Mouse (Mus musculus) testis, adult 2 months (tissue): ENCODE data around the gene Olfr243. TPM values are rescaled to one million over a fixed set of nuclear protein-coding genes. Genes with fewer than 3 reads are reported as not detected.
"Not testable (repeated sequence)": the region's sequence is repeated elsewhere in the genome, so short reads cannot be mapped to it uniquely, and the experiment has no call there.

Experiments
- H3K27ac ChIP-seq: fragments of 200-500 bp; 2 replicates; pipeline ENCODE4 v1.5.1; 2012; ENCODE audit warnings: low read depth, low read length; ENCODE audit not compliant: control insufficient read depth, insufficient read depth
- H3K27me3 ChIP-seq: fragments of 200-500 bp; 2 replicates; pipeline ENCODE4 v1.6.1; 2012; ENCODE audit warnings: mild to moderate bottlenecking, low read length, moderate library complexity; ENCODE audit not compliant: control insufficient read depth, insufficient read depth
- H3K36me3 ChIP-seq: fragments of 200-500 bp; 2 replicates; pipeline ENCODE4 v1.6.1; 2012; ENCODE audit warnings: mild to moderate bottlenecking, low read length; ENCODE audit not compliant: control insufficient read depth, insufficient read depth
- H3K4me1 ChIP-seq: fragments of 200-500 bp; 2 replicates; pipeline ENCODE4 v1.6.1; 2012; ENCODE audit warnings: low read length; ENCODE audit not compliant: control insufficient read depth, insufficient read depth
- H3K4me3 ChIP-seq: fragments of 200-500 bp; 2 replicates; pipeline ENCODE4 v1.5.1; 2012; ENCODE audit warnings: low read depth, mild to moderate bottlenecking, low read length, moderate library complexity, mixed read lengths; ENCODE audit not compliant: control insufficient read depth
- CTCF ChIP-seq: fragments of 200-500 bp; IDR thresholded peaks from 2 replicates; pipeline ENCODE4 v1.5.1; 2012; ENCODE audit warnings: low read depth, mild to moderate bottlenecking, inconsistent platforms, low read length, moderate library complexity; ENCODE audit not compliant: control insufficient read depth, insufficient read depth, insufficient replicate concordance
- POLR2A ChIP-seq: fragments of 200-500 bp; IDR thresholded peaks from 2 replicates; pipeline ENCODE4 v1.6.1; 2012; ENCODE audit warnings: low read depth, mild to moderate bottlenecking, inconsistent platforms, low read length, moderate library complexity; ENCODE audit not compliant: control insufficient read depth
- polyA plus RNA-seq: library from polyadenylated mRNA; depleted of rRNA; stranded (reverse); fragments of >200 nt; gene quantifications from 2 replicates; pipeline ENCODE4 v1.2.3, GENCODE M21; 2012; rRNA removed

The Olfr243 gene
- polyA plus RNA-seq, 1 experiment: not detected

GRCm38 (mm10) chr7:103757233-103757632 is 42.8 kb downstream of the Olfr243 start, which contains the start of gene Olfr630:
Gene Olfr630 (minus strand): TSS chr7:103757333.
- Histone ChIP-seq H3K27me3 (no peaks in the 10 kb centered on the region), H3K4me1 (no peaks in the 10 kb centered on the region), H3K36me3 (no peaks in the 10 kb centered on the region), H3K4me3 (no peak within 1 kb of the TSS), H3K27ac (no peak within 1 kb of the TSS)
- TF ChIP-seq POLR2A (no peak), CTCF (no peak)

- not testable (repeated sequence) for H3K27ac ChIP-seq, H3K36me3 ChIP-seq, H3K4me3 ChIP-seq, H3K27me3 ChIP-seq, H3K4me1 ChIP-seq
These were observed 47.7 kb downstream of the Olfr243 start for GRCm38 (mm10) chr7:103762212-103762611.

- H3K36me3 ChIP-seq, H3K27me3 ChIP-seq, H3K4me3 ChIP-seq, H3K4me1 ChIP-seq, H3K27ac ChIP-seq: not testable (repeated sequence)
These were observed 53.2 kb downstream of the Olfr243 start for GRCm38 (mm10) chr7:103767687-103768086.

Other genes starting within 250 kb of the Olfr243 start
- gene Olfr608, start 244.8 kb upstream of the Olfr243 start, polyA plus RNA-seq: not detected in 2 replicates
- gene Olfr609, start 216.6 kb upstream of the Olfr243 start, polyA plus RNA-seq: not detected in 2 replicates
- gene Olfr610, start 202.5 kb upstream of the Olfr243 start, polyA plus RNA-seq: 0.14 TPM in 1 of 2 replicates, not detected in the other
- 0.15 TPM in 1 of 2 replicates, not detected in the other for gene Olfr611, start 193.8 kb upstream of the Olfr243 start, polyA plus RNA-seq
- gene Olfr612, start 172.0 kb upstream of the Olfr243 start, polyA plus RNA-seq: not detected in 2 replicates
- gene Olfr613, start 166.6 kb upstream of the Olfr243 start, polyA plus RNA-seq: not detected in 2 replicates
- not detected in 2 replicates for gene Olfr615, start 158.6 kb upstream of the Olfr243 start, polyA plus RNA-seq
- gene Olfr616, start 145.5 kb upstream of the Olfr243 start, polyA plus RNA-seq: 0.22 and 0.25 TPM in 2 replicates
- not detected in 2 replicates for gene Olfr617, start 141.6 kb upstream of the Olfr243 start, polyA plus RNA-seq
- gene Olfr618, start 124.6 kb upstream of the Olfr243 start, polyA plus RNA-seq: not detected in 2 replicates
- gene Olfr619, start 114.1 kb upstream of the Olfr243 start, polyA plus RNA-seq: not detected in 2 replicates
- gene Olfr620, start 102.1 kb upstream of the Olfr243 start, polyA plus RNA-seq: not detected in 2 replicates
- gene Olfr622, start 72.0 kb upstream of the Olfr243 start, polyA plus RNA-seq: not detected in 2 replicates
- gene Olfr623, start 51.0 kb upstream of the Olfr243 start, polyA plus RNA-seq: not detected in 2 replicates
- gene Olfr624, start 43.5 kb upstream of the Olfr243 start, polyA plus RNA-seq: 0.02 TPM in 1 of 2 replicates, not detected in the other
- not detected in 2 replicates for gene Olfr625-ps1, start 32.0 kb upstream of the Olfr243 start, polyA plus RNA-seq
- not detected in 2 replicates for gene Olfr628, start 15.7 kb downstream of the Olfr243 start, polyA plus RNA-seq
- gene Olfr629, start 30.3 kb downstream of the Olfr243 start, polyA plus RNA-seq: not detected in 2 replicates
- gene Olfr630, start 42.7 kb downstream of the Olfr243 start, polyA plus RNA-seq: not detected in 2 replicates
- not detected in 2 replicates for gene Olfr69, start 56.9 kb downstream of the Olfr243 start, polyA plus RNA-seq
- gene Olfr68, start 65.0 kb downstream of the Olfr243 start, polyA plus RNA-seq: not detected in 2 replicates
- gene Olfr67, start 77.2 kb downstream of the Olfr243 start, polyA plus RNA-seq: not detected in 2 replicates
- 8.1 and 11.1 TPM in 2 replicates for gene Hbb-bt, start 99.3 kb downstream of the Olfr243 start, polyA plus RNA-seq
- gene Hbb-bs, start 113.4 kb downstream of the Olfr243 start, polyA plus RNA-seq: 78.9 and 88.8 TPM in 2 replicates
- gene Hbb-bh2, start 125.8 kb downstream of the Olfr243 start, polyA plus RNA-seq: not detected in 2 replicates
- gene Hbb-bh1, start 128.5 kb downstream of the Olfr243 start, polyA plus RNA-seq: not detected in 2 replicates
- 0.19 and 0.26 TPM in 2 replicates for gene Hbb-y, start 138.5 kb downstream of the Olfr243 start, polyA plus RNA-seq
- gene Olfr66, start 171.6 kb downstream of the Olfr243 start, polyA plus RNA-seq: not detected in 2 replicates
- not detected in 2 replicates for gene Olfr64, start 179.8 kb downstream of the Olfr243 start, polyA plus RNA-seq
- not detected in 2 replicates for gene Olfr65, start 188.8 kb downstream of the Olfr243 start, polyA plus RNA-seq
- gene Olfr631, start 214.2 kb downstream of the Olfr243 start, polyA plus RNA-seq: not detected in 2 replicates
- not detected in 2 replicates for gene Olfr632, start 219.7 kb downstream of the Olfr243 start, polyA plus RNA-seq
- not detected in 2 replicates for gene Olfr633, start 229.8 kb downstream of the Olfr243 start, polyA plus RNA-seq